Mouse (Mus musculus) CH12.LX (cell line): ENCODE measurements at regions not wholly inside any gene's neighbourhood (a gene's known extent, or its start where the extent isn't known, plus 50 kb on each side); places are given as distances from the start of the nearest gene placed in this dataset.

Experiments used
- DNase-seq: peaks from one replicate; pipeline ENCODE4 v3.0.0-alpha.2; 2013; ENCODE audit errors: extremely low read depth
- H3K27ac ChIP-seq: 2 replicates; pipeline ENCODE4 v1.5.1; 2012; ENCODE audit warnings: low read depth, mild to moderate bottlenecking, control low read depth, moderate library complexity; ENCODE audit not compliant: insufficient read depth
- H3K27me3 ChIP-seq: replicated peaks from 2 replicates; pipeline ENCODE3; 2012; ENCODE audit warnings: inconsistent platforms
- H3K36me3 ChIP-seq, 2 experiments: replicated peaks in 1 of 2; 2 replicates each; pipeline versions ENCODE3 to v1.6.1; 2012; ENCODE audit warnings: inconsistent platforms in 1 of 2, low read length in 1 of 2, mild to moderate bottlenecking in 1 of 2, mixed read lengths in 1 of 2, moderate library complexity in 1 of 2; ENCODE audit not compliant: control insufficient read depth in 1 of 2, insufficient read depth in 1 of 2
- H3K4me1 ChIP-seq, 2 experiments: 2 replicates each; pipeline ENCODE4 v1.6.1; 2012; ENCODE audit warnings: inconsistent platforms in 1 of 2, moderate library complexity in 1 of 2; ENCODE audit not compliant: insufficient read depth in 2 of 2, control insufficient read depth in 1 of 2
- H3K4me2 ChIP-seq: 2 replicates; pipeline ENCODE4 v1.6.1; 2012; ENCODE audit warnings: low read depth, mild to moderate bottlenecking, control low read depth; ENCODE audit not compliant: poor library complexity, insufficient read depth, severe bottlenecking
- H3K4me3 ChIP-seq, 3 experiments: fragments of 150-350 bp in 1 of 3; sonication (generic) in 1 of 3; replicated peaks in 1 of 3; 2 replicates each; pipeline versions ENCODE3 to v1.5.1; 2011 to 2012; ENCODE audit warnings: low read depth in 2 of 3, low read length in 2 of 3, mild to moderate bottlenecking in 2 of 3, moderate library complexity in 2 of 3, control low read depth in 1 of 3, improper control_type of control experiment in 1 of 3, inconsistent platforms in 1 of 3, mixed read lengths in 1 of 3; ENCODE audit not compliant: poor library complexity in 1 of 3
- H3K79me2 ChIP-seq: replicated peaks from 2 replicates; pipeline ENCODE4 v1.6.1; 2012; ENCODE audit warnings: mild to moderate bottlenecking, moderate library complexity; ENCODE audit not compliant: control insufficient read depth, poor library complexity, insufficient read depth, severe bottlenecking; ENCODE audit errors: extremely low read depth
- H3K9ac ChIP-seq: 2 replicates; pipeline ENCODE4 v1.6.1; 2012; ENCODE audit warnings: low read depth, mild to moderate bottlenecking, control low read depth, moderate library complexity; ENCODE audit not compliant: insufficient read depth
- H3K9me3 ChIP-seq: replicated peaks from 2 replicates; pipeline ENCODE3; 2012; ENCODE audit warnings: low read length, inconsistent platforms, mixed read lengths
- CTCF ChIP-seq, 2 experiments: IDR thresholded peaks in 1 of 2; conservative IDR thresholded peaks in 1 of 2; 2 replicates each; pipeline ENCODE4 v1.5.1; 2011 to 2012; ENCODE audit warnings: low read depth in 2 of 2, low read length in 2 of 2, improper control_type of control experiment in 1 of 2, inconsistent platforms in 1 of 2, mild to moderate bottlenecking in 1 of 2, moderate library complexity in 1 of 2
- E2F4 ChIP-seq: IDR thresholded peaks from 2 replicates; pipeline ENCODE4 v1.6.1; 2011; ENCODE audit warnings: low read depth, low read length, improper control_type of control experiment; ENCODE audit not compliant: insufficient replicate concordance
- ELF1 ChIP-seq: IDR thresholded peaks from 2 replicates; pipeline ENCODE4 v1.6.1; 2014; ENCODE audit warnings: low read depth, mild to moderate bottlenecking, inconsistent platforms, low read length, improper control_type of control experiment
- EP300 ChIP-seq: IDR thresholded peaks from 2 replicates; pipeline ENCODE4 v1.6.1; 2011; ENCODE audit warnings: low read length, improper control_type of control experiment
- ETS1 ChIP-seq: conservative IDR thresholded peaks from 2 replicates; pipeline ENCODE4 v1.6.1; 2012; ENCODE audit warnings: low read depth, mild to moderate bottlenecking, inconsistent platforms, low read length, improper control_type of control experiment, moderate library complexity
- GABPA ChIP-seq: IDR thresholded peaks from 2 replicates; pipeline ENCODE4 v1.6.1; 2012; ENCODE audit warnings: low read depth, low read length, improper control_type of control experiment, inconsistent platforms; ENCODE audit not compliant: insufficient replicate concordance
- HCFC1 ChIP-seq: IDR thresholded peaks from 2 replicates; pipeline ENCODE4 v1.6.1; 2012; ENCODE audit warnings: low read depth, mild to moderate bottlenecking, inconsistent platforms, low read length, improper control_type of control experiment
- JUND ChIP-seq: conservative IDR thresholded peaks from 2 replicates; pipeline ENCODE4 v1.6.1; 2011; ENCODE audit warnings: low read depth, low read length, improper control_type of control experiment
- KAT2A ChIP-seq: IDR thresholded peaks from 2 replicates; pipeline ENCODE4 v1.6.1; 2012; ENCODE audit warnings: low read length, improper control_type of control experiment, inconsistent platforms; ENCODE audit not compliant: insufficient replicate concordance
- MAX ChIP-seq: IDR thresholded peaks from 2 replicates; pipeline ENCODE4 v1.6.1; 2011; ENCODE audit warnings: low read length, improper control_type of control experiment
- MAZ ChIP-seq: IDR thresholded peaks from 2 replicates; pipeline ENCODE4 v1.6.1; 2012; ENCODE audit warnings: low read depth, mild to moderate bottlenecking, inconsistent platforms, low read length, improper control_type of control experiment, moderate library complexity
- MEF2A ChIP-seq: IDR thresholded peaks from 2 replicates; pipeline ENCODE4 v1.6.1; 2014; ENCODE audit warnings: low read depth, mild to moderate bottlenecking, inconsistent platforms, low read length, improper control_type of control experiment, borderline replicate concordance
- MYC ChIP-seq: IDR thresholded peaks from 2 replicates; pipeline ENCODE4 v1.6.1; 2011; ENCODE audit warnings: low read depth, mild to moderate bottlenecking, improper control_type of control experiment, low read length
- PAX5 ChIP-seq: IDR thresholded peaks from 2 replicates; pipeline ENCODE4 v1.6.1; 2012; ENCODE audit warnings: low read length, inconsistent platforms, mixed read lengths
- POLR2A ChIP-seq: IDR thresholded peaks from 2 replicates; pipeline ENCODE4 v1.6.1; 2011; ENCODE audit warnings: low read depth, mild to moderate bottlenecking, improper control_type of control experiment, low read length
- RAD21 ChIP-seq: IDR thresholded peaks from 2 replicates; pipeline ENCODE4 v1.6.1; 2011; ENCODE audit warnings: low read depth, mild to moderate bottlenecking, low read length, improper control_type of control experiment, moderate library complexity
- TBP ChIP-seq: conservative IDR thresholded peaks from 2 replicates; pipeline ENCODE4 v1.6.1; 2011; ENCODE audit warnings: low read depth, low read length, improper control_type of control experiment
- TCF12 ChIP-seq: IDR thresholded peaks from 2 replicates; pipeline ENCODE4 v1.6.1; 2014; ENCODE audit warnings: low read depth, mild to moderate bottlenecking, inconsistent platforms, low read length, improper control_type of control experiment
- ZC3H11A ChIP-seq: IDR thresholded peaks from 2 replicates; pipeline ENCODE4 v1.6.1; 2012; ENCODE audit warnings: low read depth, mild to moderate bottlenecking, inconsistent platforms, low read length, improper control_type of control experiment
- ZNF384 ChIP-seq: IDR thresholded peaks from 2 replicates; pipeline ENCODE4 v1.6.1; 2012; ENCODE audit warnings: low read depth, low read length, improper control_type of control experiment, inconsistent platforms
- dilution Hi-C: fragments of 300-500 bp; cut with MboI; formaldehyde crosslinking; loops from 2 replicates; pipeline ENCODE4 v1.14.3; 2020; ENCODE audit warnings: low sequenced_read_pairs; ENCODE audit not compliant: extremely low pct_unique_long_range_greater_than_20kb, extremely low pct_ligation_motif_present
- in situ Hi-C: fragments of 300-500 bp; cut with MboI; formaldehyde crosslinking; loops from 3 replicates; pipeline ENCODE4 v1.14.3; 2019; ENCODE audit warnings: low sequenced_read_pairs, low pct_ligation_motif_present, low pct_unique_long_range_greater_than_20kb, mixed read lengths

- DNase-seq, result no peak
- in situ Hi-C loops, result no loop called here
- H3K9ac ChIP-seq, result no peak overlapping the region
Measured at GRCm38 (mm10) chr5:118435556-118435950, 124.9 kb upstream of the Med13l start.

GRCm38 (mm10) chr5:118436035-118436434 lies 124.4 kb upstream of the Med13l start:
- Histone ChIP-seq H3K27ac (no peak overlapping the region), H3K9me3 (peaks cover 4% of the 10 kb centered on the region), H3K9ac (no peak overlapping the region), H3K4me1 (no peaks in the 10 kb centered on the region), H3K79me2 (no peaks in the 10 kb centered on the region), H3K36me3 (no peaks in the 10 kb centered on the region), H3K4me2 (no peak overlapping the region), H3K4me3 (no peak overlapping the region), H3K27me3 (no peaks in the 10 kb centered on the region)
- dilution Hi-C loops (no loop called here), in situ Hi-C loops (no loop called here)
- TF ChIP-seq RAD21 (no peak), TBP (no peak), GABPA (no peak), MEF2A (no peak), MAX (no peak), HCFC1 (no peak), E2F4 (no peak), ELF1 (no peak), JUND (no peak), MAZ (no peak), ZC3H11A (no peak), EP300 (no peak)
- no peak for DNase-seq

More at GRCm38 (mm10) chr5:118435556-118435950, 124.9 kb upstream of the Med13l start:
- no peaks in the 10 kb centered on the region for H3K79me2 ChIP-seq
- H3K27me3 ChIP-seq, result no peaks in the 10 kb centered on the region
- H3K36me3 ChIP-seq, result no peaks in the 10 kb centered on the region
- H3K27ac ChIP-seq, result no peak overlapping the region
- dilution Hi-C loops, result no loop called here
- no peak overlapping the region for H3K4me2 ChIP-seq
- no peak overlapping the region for H3K4me3 ChIP-seq
- no peak for TF ChIP-seq MAX
- no peak for TF ChIP-seq CTCF (conservative IDR thresholded peaks at IDR 0.05 in 1 of 2, IDR thresholded peaks at IDR 0.05 in 1 of 2; ENCODE audit: low read depth in 2 of 2, low read length in 2 of 2)
- no peak for TF ChIP-seq ZC3H11A
- no peak for TF ChIP-seq PAX5
- TF ChIP-seq KAT2A, result no peak
- TF ChIP-seq ZNF384, result no peak
- TF ChIP-seq EP300, result no peak
- no peak for TF ChIP-seq ELF1
- TF ChIP-seq JUND, result no peak
- TF ChIP-seq TCF12, result no peak
- TF ChIP-seq ETS1, result no peak
- TF ChIP-seq MAZ, result no peak
- no peak for TF ChIP-seq HCFC1
- no peak for TF ChIP-seq MYC
- TF ChIP-seq POLR2A, result no peak
- peaks cover 4% of the 10 kb centered on the region for H3K9me3 ChIP-seq
- no peaks in the 10 kb centered on the region for H3K4me1 ChIP-seq
